Mouse (Mus musculus) limb, embryonic 10.5 days (tissue): ENCODE data around the gene Ighmbp2. TPM values are rescaled to one million over a fixed set of nuclear protein-coding genes. Genes with fewer than 3 reads are reported as not detected.
"Not testable (repeated sequence)": the region's sequence is repeated elsewhere in the genome, so short reads cannot be mapped to it uniquely, and the experiment has no call there.

Experiments used
- DNase-seq: peaks from one replicate; pipeline ENCODE4 v3.0.0-alpha.2; 2017; ENCODE audit warnings: low spot score
- H3K27ac ChIP-seq: fragments of 300-500 bp; sonication (generic); 2 replicates; pipeline ENCODE4 v1.5.1; 2016; ENCODE audit warnings: mild to moderate bottlenecking
- H3K27me3 ChIP-seq: fragments of 300-500 bp; sonication (generic); 2 replicates; pipeline ENCODE4 v1.6.1; 2016; ENCODE audit warnings: low read depth, mild to moderate bottlenecking; ENCODE audit not compliant: poor library complexity, severe bottlenecking
- H3K36me3 ChIP-seq: fragments of 300-500 bp; sonication (generic); 2 replicates; pipeline ENCODE4 v1.6.1; 2016; ENCODE audit warnings: mild to moderate bottlenecking, moderate library complexity
- H3K4me1 ChIP-seq: fragments of 300-500 bp; sonication (generic); 2 replicates; pipeline ENCODE4 v1.6.1; 2016
- H3K4me3 ChIP-seq: fragments of 300-500 bp; sonication (generic); 2 replicates; pipeline ENCODE4 v1.5.1; 2016; ENCODE audit warnings: mild to moderate bottlenecking, moderate library complexity
- H3K9me3 ChIP-seq: fragments of 300-500 bp; sonication (generic); replicated peaks from 2 replicates; pipeline ENCODE4 v1.6.1; 2016; ENCODE audit warnings: mild to moderate bottlenecking
- WGBS: fragments of 180-500 bp; shearing (Covaris S2); methylation state at CpG from one replicate; pipeline ENCODE4 v1.1.7; 2016; 5-methylcytosine and 5-hydroxymethylcytosine counted together
- microRNA-seq: library from miRNA; unstranded; fragments of <30 nt; microRNA quantifications from one replicate; pipeline ENCODE4, GENCODE M21; 2017
- polyA plus RNA-seq: library from polyadenylated mRNA; unstranded; fragments of >200 nt; fragmentation: Nextera tagmentation; extraction: Ambion mirVana; gene quantifications from 2 replicates; pipeline ENCODE4 v1.2.1, GENCODE M21; 2016

Ighmbp2 gene
- polyA plus RNA-seq, 1 experiment from 2014 or later, result 15.1 TPM

GRCm38 (mm10) chr19:3214937-3215336 lies 67.9 kb downstream of the Ighmbp2 start:
- not testable (repeated sequence) for H3K4me1 ChIP-seq, DNase-seq, H3K27ac ChIP-seq, H3K4me3 ChIP-seq, H3K27me3 ChIP-seq, H3K36me3 ChIP-seq, H3K9me3 ChIP-seq
- WGBS, result 68% methylated on average over 1 of the region's 1 CpGs

Small RNAs within 50 kb of the gene (microRNA-seq; reads per million reads assigned to microRNA genes)
- 1.5 reads per million for gene Mir6984

Other genes with a start within 250 kb of the Ighmbp2 start
- gene Mrpl21, start 116 bp downstream of the Ighmbp2 start, polyA plus RNA-seq, result 153 and 161 TPM in 2 replicates
- 2.7 and 8.2 TPM in 2 replicates for gene Cpt1a, start 39.3 kb upstream of the Ighmbp2 start, polyA plus RNA-seq
- gene Tesmin, start 105.8 kb upstream of the Ighmbp2 start, polyA plus RNA-seq, result 0.20 TPM in 2 replicates
- gene Gal, start 131.5 kb upstream of the Ighmbp2 start, polyA plus RNA-seq, result 1.6 TPM in 2 replicates